Mouse (Mus musculus): ENCODE measurements around the gene Olfr1443.
"Not testable (repeated sequence)": the region's sequence is repeated elsewhere in the genome, so short reads cannot be mapped to it uniquely, and the experiment has no call there.

Gene Olfr1443

DNA sequence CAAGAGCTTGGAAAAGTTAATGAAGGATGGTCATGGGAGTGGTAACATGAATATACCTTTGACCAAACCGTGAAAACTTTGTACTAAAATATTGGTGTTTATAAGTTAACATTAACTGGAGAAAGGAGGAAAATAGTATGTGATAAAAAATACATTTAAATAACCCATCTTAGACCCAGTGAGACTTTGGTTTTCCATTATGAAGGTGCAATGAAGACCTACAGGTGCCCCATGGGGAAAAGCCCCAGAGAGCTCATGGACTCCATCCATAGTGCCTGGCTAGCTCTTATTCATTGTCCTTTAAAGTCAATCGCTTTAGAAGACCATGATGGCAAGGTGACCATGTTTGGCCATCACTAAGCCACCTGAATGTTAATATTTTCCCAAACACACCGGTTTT lies at the start of gene Olfr1443:
TSS of gene Olfr1443 (plus strand) at position 301 of the 400 bp plus-strand sequence.
- DNase-seq = no peak

DNA sequence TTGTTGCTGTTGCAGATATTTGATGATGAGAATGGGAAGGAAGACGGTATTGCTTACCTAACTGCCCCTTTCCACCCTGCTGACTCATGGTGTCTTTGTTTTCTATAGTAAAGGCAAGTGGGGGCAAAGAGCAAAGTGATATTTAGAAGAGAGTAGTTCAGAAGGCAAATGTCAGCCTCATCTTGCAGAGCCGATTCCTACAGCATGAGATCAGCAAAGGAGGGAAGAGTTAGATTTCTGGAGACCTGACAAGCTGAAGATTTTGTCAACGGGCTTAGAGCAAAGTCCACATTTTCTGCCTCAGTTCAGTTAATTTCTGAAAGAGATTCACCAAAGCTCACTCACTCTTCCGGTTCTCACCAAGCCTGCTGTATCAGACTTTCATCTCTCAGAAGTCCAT lies 44.7 kb upstream of the Olfr1443 start, which contains the start of gene Glyat:
TSS of gene Glyat (plus strand) at position 133 of the 400 bp plus-strand sequence.
- DNase-seq = no peak

DNA sequence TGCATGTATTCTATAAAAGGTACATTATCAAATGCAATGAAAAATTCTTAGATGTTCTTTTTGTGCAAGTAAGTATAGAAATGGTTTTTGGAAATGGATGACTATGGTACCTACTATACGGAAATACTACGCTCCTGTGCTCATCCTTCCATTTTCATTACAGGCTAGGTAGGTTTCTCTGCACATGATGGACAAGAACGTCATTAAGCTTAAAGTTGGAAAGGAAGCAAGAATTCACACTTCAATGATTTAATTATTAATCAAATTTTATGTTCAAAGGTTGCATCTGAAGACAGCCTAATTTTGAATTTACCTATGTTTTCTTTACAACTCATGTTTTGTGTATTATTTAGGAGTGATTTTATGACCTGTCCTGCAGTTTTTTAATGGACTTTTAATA lies 43.7 kb upstream of the Olfr1443 start:
- DNase-seq = no peak

GRCm38 (mm10) chr19:12634963-12635362 lies 42.9 kb upstream of the Olfr1443 start:
- DNase-seq = no peak

GRCm38 (mm10) chr19:12636863-12637262 lies 41.0 kb upstream of the Olfr1443 start:
- DNase-seq = no peak

GRCm38 (mm10) chr19:12638049-12638448 lies 39.9 kb upstream of the Olfr1443 start:
- DNase-seq = no peak

GRCm38 (mm10) chr19:12649511-12649910 lies 28.4 kb upstream of the Olfr1443 start:
- DNase-seq = no peak

GRCm38 (mm10) chr19:12666156-12666555 lies 11.8 kb upstream of the Olfr1443 start:
- DNase-seq = no peak

GRCm38 (mm10) chr19:12668601-12669000 lies 9.3 kb upstream of the Olfr1443 start:
- DNase-seq = not testable (repeated sequence)

DNA sequence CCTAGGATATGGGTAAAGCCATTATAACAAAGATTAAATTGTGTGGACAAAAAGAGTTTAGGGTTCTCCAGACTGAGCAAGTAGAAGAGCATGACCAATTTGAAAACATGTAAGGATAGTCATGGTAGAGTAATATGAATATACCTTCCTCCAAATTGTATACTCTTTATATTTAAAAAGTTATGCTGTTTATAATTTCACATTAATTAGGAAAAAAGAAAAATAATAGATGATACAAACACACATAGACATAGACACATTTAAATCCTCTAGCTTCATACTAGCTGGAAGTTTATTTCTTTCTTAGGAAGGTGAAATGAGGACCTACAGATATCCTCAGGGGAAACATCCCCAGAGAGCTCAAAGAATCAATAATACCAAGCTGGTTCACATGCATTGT lies 7.8 kb upstream of the Olfr1443 start, which contains the start of gene Olfr1442:
TSS of gene Olfr1442 (plus strand) at position 301 of the 400 bp plus-strand sequence.
- DNase-seq = no peak

- DNase-seq = no peak
Observed at GRCm38 (mm10) chr19:12671051-12671450, 6.9 kb upstream of the Olfr1443 start.

- no peak for DNase-seq
Observed at GRCm38 (mm10) chr19:12684638-12685037, 6.7 kb downstream of the Olfr1443 start.

DNA sequence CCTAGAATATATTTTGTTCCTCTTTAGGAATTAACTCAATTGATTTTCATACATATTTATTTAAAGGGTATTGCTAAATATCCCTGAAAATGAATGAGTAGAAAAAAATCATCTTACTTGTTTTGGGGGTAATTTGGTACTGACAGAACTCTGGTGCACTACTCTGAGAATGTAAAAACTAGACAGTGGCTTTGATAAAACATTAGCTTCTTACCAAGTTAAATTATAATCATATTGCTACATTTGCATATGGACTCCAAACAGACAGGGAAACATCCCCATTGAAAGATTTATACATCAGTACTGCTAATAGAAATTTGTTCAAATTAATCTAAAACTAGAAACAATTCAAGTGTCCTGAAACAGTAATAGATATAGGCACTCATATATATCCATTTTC lies 7.3 kb downstream of the Olfr1443 start:
- DNase-seq = no peak

DNA sequence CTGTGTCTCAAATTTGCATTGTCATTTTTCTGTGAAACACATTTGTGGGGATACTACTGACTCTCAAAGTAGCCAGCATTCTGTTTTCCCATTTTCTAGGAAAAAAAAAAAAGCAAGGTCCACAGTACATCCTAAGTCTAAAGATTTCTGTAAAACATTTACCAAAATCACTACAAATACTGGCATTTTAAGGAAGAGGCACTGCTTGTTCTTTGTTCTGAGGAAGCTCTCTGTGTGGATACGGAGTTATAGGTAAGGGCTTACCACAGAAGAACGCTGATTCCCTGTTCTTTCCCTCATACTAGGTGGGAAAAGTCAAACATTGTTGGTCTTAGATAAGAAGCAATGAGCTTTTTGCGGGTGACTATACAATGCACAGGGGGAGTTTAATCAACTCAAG lies 17.7 kb downstream of the Olfr1443 start, which contains the start of gene Keg1:
TSS of gene Keg1 (plus strand) at position 197 of the 400 bp plus-strand sequence.
- no peak for DNase-seq

- DNase-seq = no peak
Observed at GRCm38 (mm10) chr19:12696221-12696620, 18.3 kb downstream of the Olfr1443 start.

DNA sequence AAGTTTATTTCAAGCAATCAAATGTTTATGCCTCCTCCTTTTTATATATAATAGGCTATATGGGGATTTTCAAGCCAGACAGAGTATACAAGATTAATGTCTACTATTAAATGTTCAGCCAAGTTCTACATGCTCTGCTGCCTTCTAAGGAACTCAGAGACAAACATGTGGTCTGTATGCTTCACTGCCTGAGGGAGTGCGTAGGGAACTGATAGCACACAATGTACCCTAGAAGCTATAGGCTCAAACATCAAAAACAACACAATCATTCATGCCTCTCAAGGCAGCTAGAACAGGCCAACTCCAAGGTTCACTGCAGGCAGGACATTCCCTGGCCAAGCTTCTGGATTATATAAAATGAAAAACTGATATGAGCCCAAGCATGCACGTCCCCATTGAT lies 30.5 kb downstream of the Olfr1443 start:
- no peak for DNase-seq

- no peak for DNase-seq
Observed at GRCm38 (mm10) chr19:12708986-12709385, 31.1 kb downstream of the Olfr1443 start.

DNA sequence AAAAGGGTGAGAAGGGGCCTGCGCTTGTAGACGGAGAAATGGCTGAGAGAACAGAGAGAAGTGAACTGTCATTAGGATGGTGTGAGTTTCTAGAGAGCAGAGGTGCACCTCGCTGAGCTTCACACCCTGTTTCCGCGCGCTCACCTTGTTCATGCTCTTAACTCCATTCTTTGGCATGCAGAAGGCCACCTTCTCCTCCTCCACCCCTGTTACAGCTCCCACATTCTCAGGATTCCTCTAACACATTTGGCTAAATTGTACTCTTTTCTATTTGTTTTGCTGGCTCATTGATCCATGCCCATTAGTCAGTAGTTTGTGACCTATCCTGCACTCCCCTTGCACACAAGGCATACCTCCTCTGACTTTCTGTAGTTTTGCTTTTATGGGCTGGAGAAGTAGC lies 41.3 kb downstream of the Olfr1443 start:
- DNase-seq = no peak

DNA sequence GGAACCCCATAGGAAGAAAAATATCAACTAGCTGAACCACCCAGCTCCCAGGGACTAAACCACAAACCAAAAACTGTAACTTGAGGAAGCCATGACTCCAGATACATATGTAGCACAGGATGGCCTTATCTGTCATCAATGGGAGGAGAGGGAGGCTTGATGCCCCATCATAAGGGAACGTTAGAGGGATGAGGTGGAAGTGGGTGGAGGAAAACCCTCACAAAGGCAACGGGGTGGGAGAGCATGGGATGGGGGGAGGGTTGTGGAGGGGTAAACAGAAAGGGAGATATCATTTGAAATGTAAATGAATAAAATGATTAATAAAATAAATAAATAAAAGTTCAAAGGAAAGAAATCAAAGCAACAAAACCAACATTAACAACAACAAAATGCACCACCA lies 42.6 kb downstream of the Olfr1443 start:
- DNase-seq = no peak

DNA sequence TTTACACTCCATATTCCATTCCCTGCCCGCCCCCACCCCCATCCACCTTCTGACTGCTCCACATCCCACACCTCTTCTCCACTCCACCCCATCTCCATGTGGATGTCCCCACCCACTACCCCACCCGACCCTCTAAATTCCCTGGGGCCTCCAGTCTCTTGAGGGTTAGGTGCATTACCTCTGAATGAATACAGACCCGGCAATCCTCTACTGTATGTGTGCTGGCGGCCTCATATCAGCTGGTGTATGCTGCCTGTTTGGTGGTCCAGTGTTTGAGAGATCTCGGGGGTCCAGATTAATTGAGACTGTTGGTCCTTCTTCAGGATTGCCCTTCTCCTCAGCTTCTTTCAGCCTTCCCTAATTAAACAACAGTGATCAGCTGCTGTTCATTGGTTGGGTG lies 43.0 kb downstream of the Olfr1443 start:
- DNase-seq = not testable (repeated sequence)

GRCm38 (mm10) chr19:12721596-12721995 lies 43.7 kb downstream of the Olfr1443 start:
- not testable (repeated sequence) for DNase-seq

DNA sequence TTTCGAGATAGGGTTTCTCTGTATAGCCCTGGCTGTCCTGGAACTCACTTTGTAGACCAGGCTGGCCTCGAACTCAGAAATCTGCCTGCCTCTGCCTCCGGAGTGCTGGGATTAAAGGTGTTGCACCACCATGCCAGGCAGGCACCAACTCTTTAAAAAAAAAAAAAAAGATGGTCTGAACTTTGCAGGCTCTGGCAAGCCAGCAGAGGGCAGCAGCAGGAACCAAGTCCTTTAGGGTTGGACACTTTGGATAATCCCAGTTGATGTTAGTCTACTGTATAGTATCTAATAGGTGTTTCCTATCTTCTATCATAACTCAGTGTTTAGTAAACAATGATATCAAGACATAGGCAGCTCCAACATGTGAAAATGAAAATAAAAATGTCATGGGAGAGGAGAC lies 44.4 kb downstream of the Olfr1443 start:
- DNase-seq = peak; percentile 26 to 39

GRCm38 (mm10) chr19:12725851-12726250 lies 47.9 kb downstream of the Olfr1443 start:
- DNase-seq = no peak

- no peak for DNase-seq
Observed at GRCm38 (mm10) chr19:12731036-12731435, 53.1 kb downstream of the Olfr1443 start.

DNA sequence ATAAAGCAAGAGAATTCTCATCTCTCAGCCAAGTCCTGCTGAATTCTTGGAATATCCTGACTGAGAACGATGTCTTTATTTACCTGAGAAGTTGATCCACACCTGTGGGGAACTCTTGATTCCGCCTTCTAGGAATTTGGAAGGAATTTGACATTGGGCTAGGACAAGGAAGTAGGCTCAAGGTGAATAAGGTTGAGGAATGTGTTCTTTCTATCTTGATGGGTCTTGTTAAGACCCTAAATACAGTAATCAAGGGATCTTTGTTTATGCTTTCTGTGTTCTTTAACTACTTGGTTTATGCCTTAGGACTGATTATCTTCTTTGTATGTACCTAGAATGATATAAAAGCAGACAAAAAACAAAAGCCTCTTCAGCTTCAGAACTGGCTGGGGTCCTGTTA lies 54.0 kb downstream of the Olfr1443 start:
- no peak for DNase-seq

Measured in lung, adult 18-20 months (tissue).